Mouse (Mus musculus): Measurements from ENCODE around the gene Khdc3.
"Not testable (repeated sequence)": the region's sequence is repeated elsewhere in the genome, so short reads cannot be mapped to it uniquely, and the experiment has no call there.

- not testable (repeated sequence) for TF ChIP-seq CTCF, EP300 (IDR thresholded peaks at IDR 0.05; ENCODE audit: low read depth)
Observed at GRCm38 (mm10) chr9:73079349-73079748, 22.3 kb upstream of the Khdc3 start.
